ENCODE assay signal across 32 mouse cellular contexts in genomic region chr9:120074516-120074915, GRCm38 (mm10). TPM values are rescaled to one million over a fixed set of nuclear protein-coding genes. Genes with fewer than 3 reads are reported as not detected.
DNase-seq lines count a peak whose midpoint lies in the region; ATAC-seq lines count a peak whose summit lies in the region.
"Had no signal": no experiment of that assay in that cellular context is flagged by ENCODE, and none has a peak within 500 bp of the region (broad histone marks: within the 10 kb centered on the region; RNA-seq: fewer than 3 reads in every experiment).

No protein-coding gene starts in this region.

- H3K4me3 ChIP-seq in midbrain, embryonic 11.5 days (ENCODE audit: low read depth, low read length): no peak overlapping the region
- no peak overlapping the region for H3K4me3 ChIP-seq in midbrain, embryonic 16.5 days (ENCODE audit: low read depth, low read length)
- no peak overlapping the region for H3K4me3 ChIP-seq in forebrain, embryonic 13.5 days
- H3K4me3 ChIP-seq: embryonic facial prominence, embryonic 12.5 days; embryonic facial prominence, embryonic 15.5 days; forebrain, embryonic 15.5 days; heart, adult 2 months; heart, embryonic 10.5 days; heart, embryonic 13.5 days; hindbrain, embryonic 12.5 days; hindbrain, embryonic 15.5 days had no signal

- intact Hi-C loops in left cerebral cortex, postnatal 36 days (cut with DNase I): no loop called here

- peak; percentile 73 for DNase-seq in midbrain, embryonic 11.5 days (ENCODE audit: low spot score, missing footprints)
- DNase-seq in induced T-regulatory cell, adult 2 months (ENCODE audit: low read depth): peak; percentile 93
- DNase-seq in left cerebral cortex, postnatal 36 days (ENCODE audit: low spot score in 2 of 2): no peak
- DNase-seq in kidney, postnatal 10 days: no peak
- DNase-seq: adrenal gland, postnatal 10 days; adrenal gland, postnatal 36 days; cerebellum, adult 11 months; cerebellum, adult 2 months; cerebellum, adult 9-11 months; cerebellum, postnatal 25 days; gastrocnemius, postnatal 25 days; heart, adult 2 months had no signal

- no peaks in the 10 kb centered on the region for H3K4me1 ChIP-seq in midbrain, embryonic 11.5 days (ENCODE audit: control insufficient read depth, insufficient read depth, low read length)
- no peaks in the 10 kb centered on the region for H3K4me1 ChIP-seq in midbrain, embryonic 16.5 days (ENCODE audit: control insufficient read depth, insufficient read depth, low read length)
- peaks cover 4% of the 10 kb centered on the region; the same call in 1 of the 2 replicates for H3K4me1 ChIP-seq in forebrain, embryonic 13.5 days
- H3K4me1 ChIP-seq: embryonic facial prominence, embryonic 12.5 days; embryonic facial prominence, embryonic 15.5 days; heart, embryonic 13.5 days; hindbrain, embryonic 12.5 days; hindbrain, embryonic 15.5 days had no signal

- no peaks in the 10 kb centered on the region for H3K36me3 ChIP-seq in midbrain, embryonic 11.5 days (ENCODE audit: control insufficient read depth, insufficient read depth, low read length)
- no peaks in the 10 kb centered on the region for H3K36me3 ChIP-seq in midbrain, embryonic 16.5 days (ENCODE audit: control insufficient read depth, insufficient read depth, low read length)
- H3K36me3 ChIP-seq in forebrain, embryonic 13.5 days (ENCODE audit: poor library complexity, severe bottlenecking): no peaks in the 10 kb centered on the region
- H3K36me3 ChIP-seq: embryonic facial prominence, embryonic 12.5 days; embryonic facial prominence, embryonic 15.5 days; forebrain, embryonic 15.5 days; heart, embryonic 10.5 days; heart, embryonic 13.5 days; hindbrain, embryonic 12.5 days; hindbrain, embryonic 15.5 days had no signal

- no peak overlapping the region for H3K4me2 ChIP-seq in midbrain, embryonic 11.5 days
- H3K4me2 ChIP-seq in midbrain, embryonic 16.5 days (ENCODE audit: low read length): no peak overlapping the region
- H3K4me2 ChIP-seq in forebrain, embryonic 13.5 days: no peak overlapping the region
- H3K4me2 ChIP-seq: embryonic facial prominence, embryonic 12.5 days; embryonic facial prominence, embryonic 15.5 days; forebrain, embryonic 15.5 days; heart, embryonic 13.5 days; hindbrain, embryonic 12.5 days; hindbrain, embryonic 15.5 days had no signal

- H3K9me3 ChIP-seq in midbrain, embryonic 11.5 days (ENCODE audit: control insufficient read depth, low read length): no peaks in the 10 kb centered on the region
- H3K9me3 ChIP-seq in midbrain, embryonic 16.5 days (replicated peaks; ENCODE audit: control insufficient read depth, low read length, poor library complexity, severe bottlenecking): no peaks in the 10 kb centered on the region
- no peaks in the 10 kb centered on the region for H3K9me3 ChIP-seq in forebrain, embryonic 13.5 days (replicated peaks)
- H3K9me3 ChIP-seq: embryonic facial prominence, embryonic 12.5 days; embryonic facial prominence, embryonic 15.5 days; forebrain, embryonic 15.5 days; heart, embryonic 10.5 days; heart, embryonic 13.5 days; hindbrain, embryonic 12.5 days; hindbrain, embryonic 15.5 days had no signal

- 91% methylated on average over 7 of the region's 7 CpGs for WGBS in midbrain, embryonic 11.5 days
- WGBS in midbrain, embryonic 16.5 days: 88% methylated on average over 7 of the region's 7 CpGs
- WGBS in forebrain, embryonic 13.5 days: 90% methylated on average over 7 of the region's 7 CpGs

- no peak overlapping the region for H3K27ac ChIP-seq in midbrain, embryonic 11.5 days (ENCODE audit: low read depth, low read length)
- no peak overlapping the region for H3K27ac ChIP-seq in midbrain, embryonic 16.5 days (ENCODE audit: low read length)
- H3K27ac ChIP-seq in forebrain, embryonic 13.5 days: no peak overlapping the region
- H3K27ac ChIP-seq: embryonic facial prominence, embryonic 12.5 days; embryonic facial prominence, embryonic 15.5 days; forebrain, embryonic 15.5 days; heart, adult 2 months; heart, embryonic 10.5 days; heart, embryonic 13.5 days; hindbrain, embryonic 12.5 days; hindbrain, embryonic 15.5 days had no signal

- ATAC-seq in midbrain, embryonic 11.5 days (ENCODE audit: low FRiP score): no peak
- no peak for ATAC-seq in midbrain, embryonic 16.5 days
- ATAC-seq in CD4-positive, CD25-positive, alpha-beta regulatory T cell, adult 4 months: peak; percentile 95
- no peak for ATAC-seq in forebrain, embryonic 13.5 days
- ATAC-seq: forebrain, embryonic 15.5 days; intestine, embryonic 16.5 days had no signal

- no peak overlapping the region for H3K9ac ChIP-seq in midbrain, embryonic 11.5 days (ENCODE audit: low read length)
- no peak overlapping the region for H3K9ac ChIP-seq in midbrain, embryonic 16.5 days (ENCODE audit: low read depth, low read length)
- no peak overlapping the region for H3K9ac ChIP-seq in forebrain, embryonic 13.5 days
- H3K9ac ChIP-seq: embryonic facial prominence, embryonic 12.5 days; embryonic facial prominence, embryonic 15.5 days; forebrain, embryonic 15.5 days; heart, embryonic 13.5 days; hindbrain, embryonic 12.5 days; hindbrain, embryonic 15.5 days had no signal

- H3K27me3 ChIP-seq in midbrain, embryonic 11.5 days (ENCODE audit: control insufficient read depth, insufficient read depth, low read length): no peaks in the 10 kb centered on the region
- no peaks in the 10 kb centered on the region for H3K27me3 ChIP-seq in midbrain, embryonic 16.5 days (ENCODE audit: control insufficient read depth, insufficient read depth, low read depth, low read length)
- no peaks in the 10 kb centered on the region for H3K27me3 ChIP-seq in forebrain, embryonic 13.5 days
- H3K27me3 ChIP-seq: embryonic facial prominence, embryonic 12.5 days; embryonic facial prominence, embryonic 15.5 days; forebrain, embryonic 15.5 days; heart, embryonic 13.5 days; hindbrain, embryonic 12.5 days; hindbrain, embryonic 15.5 days had no signal

RNA-seq across cellular contexts. Expression of gene Cx3cr1, which starts 4.8 kb away (rescaled TPM):
- polyA plus RNA-seq in midbrain, embryonic 11.5 days (2014; fragmentation: Nextera tagmentation; extraction: Ambion mirVana): 2.9 and 4.3 TPM in 2 replicates
- 7.6 and 8.0 TPM in 2 replicates for polyA plus RNA-seq in midbrain, embryonic 16.5 days (2015; fragmentation: Nextera tagmentation; extraction: Ambion mirVana)
- under 1 TPM in 1 of 2 experiments, not detected in 1; 0.15 TPM for polyA plus RNA-seq in CD4-positive, CD25-positive, alpha-beta regulatory T cell, adult 4 months (2017; shearing (Covaris generic))
- 4.9 and 5.0 TPM in 2 replicates for polyA plus RNA-seq in forebrain, embryonic 13.5 days (2015; fragmentation: Nextera tagmentation; extraction: Ambion mirVana)
- total RNA-seq in left cerebral cortex, postnatal 36 days (2021): 10 to 100 TPM; 30.9 to 32.8 TPM
- total RNA-seq: MEL had no signal

RNA-seq across cellular contexts. Expression of gene Ccr8, which starts 17.4 kb away (rescaled TPM):
- not detected in 2 replicates for polyA plus RNA-seq in midbrain, embryonic 11.5 days (2014; fragmentation: Nextera tagmentation; extraction: Ambion mirVana)
- not detected in 2 replicates for polyA plus RNA-seq in midbrain, embryonic 16.5 days (2015; fragmentation: Nextera tagmentation; extraction: Ambion mirVana)
- 100 to 1,000 TPM in 1 of 2 experiments, 10 to 100 TPM in 1; 71.1 to 116 TPM for polyA plus RNA-seq in CD4-positive, CD25-positive, alpha-beta regulatory T cell, adult 4 months (2017; shearing (Covaris generic))
- not detected in 2 replicates for polyA plus RNA-seq in forebrain, embryonic 13.5 days (2015; fragmentation: Nextera tagmentation; extraction: Ambion mirVana)
- total RNA-seq in left cerebral cortex, postnatal 36 days (2021): not detected
- total RNA-seq: adrenal gland, adult 18-20 months; adrenal gland, postnatal 10 days; adrenal gland, postnatal 36 days; common myeloid progenitor, adult 5-6 weeks; gastrocnemius, adult 8-10 months; gastrocnemius, postnatal 25 days; heart, adult 2 months; heart, postnatal 25 days; MEL had no signal
- polyA plus RNA-seq: C2C12; cerebellum, adult 2 months; forebrain, embryonic 11.5 days; forebrain, embryonic 15.5 days; gonadal fat pad, adult 2 months; heart, adult 2 months; heart, embryonic 10.5 days; heart, embryonic 13.5 days; hindbrain, embryonic 12.5 days; hindbrain, embryonic 15.5 days had no signal

RNA-seq across cellular contexts. Expression of gene Slc25a38, which starts 35.7 kb away (rescaled TPM):
- polyA plus RNA-seq in midbrain, embryonic 11.5 days (2014; fragmentation: Nextera tagmentation; extraction: Ambion mirVana): 33.9 and 36.7 TPM in 2 replicates
- polyA plus RNA-seq in midbrain, embryonic 16.5 days (2015; fragmentation: Nextera tagmentation; extraction: Ambion mirVana): 38.0 and 43.6 TPM in 2 replicates
- polyA plus RNA-seq in CD4-positive, CD25-positive, alpha-beta regulatory T cell, adult 4 months (2017; shearing (Covaris generic)): 10 to 100 TPM; 21.0 to 24.3 TPM
- 31.2 and 38.8 TPM in 2 replicates for polyA plus RNA-seq in forebrain, embryonic 13.5 days (2015; fragmentation: Nextera tagmentation; extraction: Ambion mirVana)
- 10 to 100 TPM; 27.0 to 28.9 TPM for total RNA-seq in left cerebral cortex, postnatal 36 days (2021)

RNA-seq across cellular contexts. Expression of gene Xirp1, which starts 51.1 kb away (rescaled TPM):
- not detected in 2 replicates for polyA plus RNA-seq in midbrain, embryonic 11.5 days (2014; fragmentation: Nextera tagmentation; extraction: Ambion mirVana)
- not detected in 2 replicates for polyA plus RNA-seq in midbrain, embryonic 16.5 days (2015; fragmentation: Nextera tagmentation; extraction: Ambion mirVana)
- polyA plus RNA-seq in CD4-positive, CD25-positive, alpha-beta regulatory T cell, adult 4 months (2017; shearing (Covaris generic)): not detected
- not detected in 2 replicates for polyA plus RNA-seq in forebrain, embryonic 13.5 days (2015; fragmentation: Nextera tagmentation; extraction: Ambion mirVana)
- under 1 TPM in 1 of 2 experiments, not detected in 1; 0.15 TPM for total RNA-seq in left cerebral cortex, postnatal 36 days (2021)
- total RNA-seq: common myeloid progenitor, adult 5-6 weeks; hematopoietic stem cell, adult 5-6 weeks; MEL had no signal
- polyA plus RNA-seq: forebrain, embryonic 11.5 days; forebrain, embryonic 15.5 days; hindbrain, embryonic 15.5 days had no signal

RNA-seq across cellular contexts. Expression of gene Rpsa, which starts 53.0 kb away (rescaled TPM):
- 1,378 and 1,482 TPM in 2 replicates for polyA plus RNA-seq in midbrain, embryonic 11.5 days (2014; fragmentation: Nextera tagmentation; extraction: Ambion mirVana)
- polyA plus RNA-seq in midbrain, embryonic 16.5 days (2015; fragmentation: Nextera tagmentation; extraction: Ambion mirVana): 846 and 879 TPM in 2 replicates
- 1,000 to 10,000 TPM; 3,019 to 3,169 TPM for polyA plus RNA-seq in CD4-positive, CD25-positive, alpha-beta regulatory T cell, adult 4 months (2017; shearing (Covaris generic))
- 1,184 and 1,248 TPM in 2 replicates for polyA plus RNA-seq in forebrain, embryonic 13.5 days (2015; fragmentation: Nextera tagmentation; extraction: Ambion mirVana)
- total RNA-seq in left cerebral cortex, postnatal 36 days (2021): 100 to 1,000 TPM; 361 to 417 TPM

Comparison
In these comparisons a context has a peak if more than half of its experiments do, and no peak if none do; other contexts are left out.
1. DNase-seq: peak in midbrain, embryonic 11.5 days (single experiment) and induced T-regulatory cell, adult 2 months (single experiment); none in left cerebral cortex, postnatal 36 days (0 of 2) and kidney, postnatal 10 days (single experiment).
2. RNA of gene Ccr8, which starts 17.4 kb away (polyA plus RNA-seq): 71.1 to 116 TPM in CD4-positive, CD25-positive, alpha-beta regulatory T cell, adult 4 months; not detected in midbrain, embryonic 11.5 days, not detected in midbrain, embryonic 16.5 days and not detected in forebrain, embryonic 13.5 days; every median in the first group is over 10 times any median in the second.